Mouse (Mus musculus) lung, postnatal 14 days (tissue): Measurements from ENCODE around the gene Leprot.

Source experiments
- DNase-seq: peaks from one replicate; pipeline ENCODE4 v3.0.0; 2021

Gene Leprot

GRCm38 (mm10) chr4:101647196-101647905 lies at the start of gene Leprot:
Leprot (plus strand) TSS chr4:101647718.
- DNase-seq, result peak; percentile 99

- no peak for DNase-seq
Measured at GRCm38 (mm10) chr4:101601758-101602157, 45.8 kb upstream of the Leprot start.

GRCm38 (mm10) chr4:101603635-101604034 lies 43.9 kb upstream of the Leprot start:
- no peak for DNase-seq

GRCm38 (mm10) chr4:101616520-101616919 lies 31.0 kb upstream of the Leprot start:
- no peak for DNase-seq

- no peak for DNase-seq
Measured at GRCm38 (mm10) chr4:101617742-101618141, 29.8 kb upstream of the Leprot start.

- DNase-seq, result no peak
Measured at GRCm38 (mm10) chr4:101620206-101620605, 27.3 kb upstream of the Leprot start.

GRCm38 (mm10) chr4:101621241-101621640 lies 26.3 kb upstream of the Leprot start:
- no peak for DNase-seq

- DNase-seq, result no peak
Measured at GRCm38 (mm10) chr4:101625278-101625677, 22.2 kb upstream of the Leprot start.

GRCm38 (mm10) chr4:101635596-101635995 lies 11.9 kb upstream of the Leprot start:
- no peak for DNase-seq

- DNase-seq, result no peak
Measured at GRCm38 (mm10) chr4:101637472-101637871, 10.0 kb upstream of the Leprot start.

- no peak for DNase-seq
Measured at GRCm38 (mm10) chr4:101640631-101641030, 6.9 kb upstream of the Leprot start.

- no peak for DNase-seq
Measured at GRCm38 (mm10) chr4:101642708-101643107, 4.8 kb upstream of the Leprot start.

- DNase-seq, result no peak
Measured at GRCm38 (mm10) chr4:101643216-101643615, 4.3 kb upstream of the Leprot start.

GRCm38 (mm10) chr4:101646857-101647195 lies 692 bp upstream of the Leprot start:
- DNase-seq, result no peak

- peak; percentile 52 for DNase-seq
Measured at GRCm38 (mm10) chr4:101647976-101648642, 591 bp downstream of the Leprot start.

- no peak for DNase-seq
Measured at GRCm38 (mm10) chr4:101648745-101649144, 1.2 kb downstream of the Leprot start.

GRCm38 (mm10) chr4:101650961-101651360 lies 3.4 kb downstream of the Leprot start:
- DNase-seq, result no peak

GRCm38 (mm10) chr4:101654256-101654655 lies 6.7 kb downstream of the Leprot start:
- no peak for DNase-seq

- DNase-seq, result no peak
Measured at GRCm38 (mm10) chr4:101654788-101655414, 7.4 kb downstream of the Leprot start.

- no peak for DNase-seq
Measured at GRCm38 (mm10) chr4:101655415-101655790, 7.9 kb downstream of the Leprot start.

GRCm38 (mm10) chr4:101656056-101656455 lies 8.5 kb downstream of the Leprot start:
- no peak for DNase-seq

GRCm38 (mm10) chr4:101656956-101657570 lies 9.5 kb downstream of the Leprot start:
- DNase-seq, result no peak

GRCm38 (mm10) chr4:101664160-101664750 lies 16.7 kb downstream of the Leprot start:
- DNase-seq, result peak; percentile 69
